Mouse (Mus musculus) thymus, postnatal 0 days (tissue): ENCODE results near the gene Clec2e. TPM values are rescaled to one million over a fixed set of nuclear protein-coding genes. Genes with fewer than 3 reads are reported as not detected.
"Not testable (repeated sequence)": the region's sequence is repeated elsewhere in the genome, so short reads cannot be mapped to it uniquely, and the experiment has no call there.

ENCODE experiments used
- DNase-seq: peaks from one replicate; pipeline ENCODE4 v3.0.0-alpha.2; 2015; ENCODE audit warnings: low spot score
- polyA plus RNA-seq: library from polyadenylated mRNA; unstranded; fragments of >200 nt; fragmentation: Nextera tagmentation; extraction: Ambion mirVana; gene quantifications from 2 replicates; pipeline ENCODE4 v1.2.1, GENCODE M21; 2015

Gene Clec2e
- 0.07 TPM in 1 of 2 replicates, not detected in the other for polyA plus RNA-seq

GRCm38 (mm10) chr6:129100794-129101193 is at the start of gene Clec2e:
Gene Clec2e, minus strand, starts transcription at chr6:129100913.
- DNase-seq: not testable (repeated sequence)

- no peak for DNase-seq
Observed at GRCm38 (mm10) chr6:129146812-129147211, 46.1 kb upstream of the Clec2e start.

GRCm38 (mm10) chr6:129132604-129133341 is 32.1 kb upstream of the Clec2e start:
- no peak for DNase-seq

GRCm38 (mm10) chr6:129126861-129127260 is 26.1 kb upstream of the Clec2e start:
- no peak for DNase-seq

- not testable (repeated sequence) for DNase-seq
Observed at GRCm38 (mm10) chr6:129124531-129124930, 23.8 kb upstream of the Clec2e start.

GRCm38 (mm10) chr6:129116223-129116622 is 15.5 kb upstream of the Clec2e start:
- no peak for DNase-seq

GRCm38 (mm10) chr6:129114237-129114636 is 13.5 kb upstream of the Clec2e start:
- DNase-seq: not testable (repeated sequence)

GRCm38 (mm10) chr6:129113769-129114168 is 13.1 kb upstream of the Clec2e start:
- DNase-seq: no peak

GRCm38 (mm10) chr6:129113030-129113673 is 12.4 kb upstream of the Clec2e start:
- DNase-seq: no peak

GRCm38 (mm10) chr6:129112526-129112925 is 11.8 kb upstream of the Clec2e start:
- DNase-seq: no peak

- no peak for DNase-seq
Observed at GRCm38 (mm10) chr6:129107916-129108315, 7.2 kb upstream of the Clec2e start.

GRCm38 (mm10) chr6:129102858-129103555 is 2.3 kb upstream of the Clec2e start:
- DNase-seq: no peak

- DNase-seq: no peak
Observed at GRCm38 (mm10) chr6:129101604-129102003, 891 bp upstream of the Clec2e start.

- no peak for DNase-seq
Observed at GRCm38 (mm10) chr6:129097929-129098328, 2.8 kb downstream of the Clec2e start.

GRCm38 (mm10) chr6:129095166-129095565 is 5.5 kb downstream of the Clec2e start:
- DNase-seq: peak; percentile 53

GRCm38 (mm10) chr6:129088596-129088995 is 12.1 kb downstream of the Clec2e start:
- DNase-seq: not testable (repeated sequence)

GRCm38 (mm10) chr6:129088161-129088560 is 12.6 kb downstream of the Clec2e start:
- DNase-seq: peak; percentile 62

GRCm38 (mm10) chr6:129086031-129086430 is 14.7 kb downstream of the Clec2e start:
- DNase-seq: not testable (repeated sequence)

GRCm38 (mm10) chr6:129085098-129085497 is 15.6 kb downstream of the Clec2e start:
- DNase-seq: no peak

- DNase-seq: peak; percentile 67
Observed at GRCm38 (mm10) chr6:129066986-129067385, 33.7 kb downstream of the Clec2e start.

GRCm38 (mm10) chr6:129066530-129066929 is 34.2 kb downstream of the Clec2e start:
- no peak for DNase-seq

- DNase-seq: no peak
Observed at GRCm38 (mm10) chr6:129065857-129066256, 34.9 kb downstream of the Clec2e start.
